1 mouse cellular context compared by ENCODE assay signal in the genomic region with DNA sequence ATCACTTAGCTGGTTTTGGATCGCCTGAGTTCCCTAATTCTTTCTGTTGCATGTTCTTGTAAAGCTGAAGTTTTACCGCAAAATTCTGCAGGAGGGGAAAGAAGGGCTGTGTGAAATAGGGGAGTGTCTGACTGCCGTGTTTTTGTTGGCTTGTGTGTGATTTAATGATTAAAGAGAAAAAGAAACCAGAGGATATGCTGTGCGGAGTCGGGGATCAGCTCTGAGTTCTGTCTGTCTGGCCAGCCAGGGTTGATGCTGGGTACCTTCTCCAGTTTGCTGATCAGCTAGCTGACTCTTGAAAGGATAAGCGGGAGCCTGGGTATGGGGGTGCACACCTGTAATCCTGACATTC.
TF ChIP-seq lines count a peak whose summit lies in the region.

No protein-coding gene starts in this region.

TF ChIP-seq in CH12.LX, 34 proteins besides CTCF, POLR2A, EP300 and RAD21:
- TF ChIP-seq ZC3H11A (IDR thresholded peaks at IDR 0.05; ENCODE audit: low read depth, low read length) (no peak), UBTF (IDR thresholded peaks at IDR 0.05; ENCODE audit: low read depth, low read length) (no peak), USF1 (IDR thresholded peaks at IDR 0.05; ENCODE audit: low read depth, low read length) (no peak), JUN (IDR thresholded peaks at IDR 0.05; ENCODE audit: insufficient read depth, low read depth, low read length) (0 out of 2 replicates have a peak, but pooled peaks have one; percentile 7), NRF1 (IDR thresholded peaks at IDR 0.05; ENCODE audit: low read depth, low read length) (no peak), PAX5 (IDR thresholded peaks at IDR 0.05; ENCODE audit: low read length) (no peak), MXI1 (IDR thresholded peaks at IDR 0.05; ENCODE audit: low read depth, low read length) (0 out of 2 replicates have a peak, but pooled peaks have one; percentile 8)
